Comparison of ENCODE assay signal across 9 mouse cellular contexts in genomic region chr19:5094243-5094632, GRCm38 (mm10). TPM values are rescaled to one million over a fixed set of nuclear protein-coding genes. Genes with fewer than 3 reads are reported as not detected.
A peak's percentile ranks its signal among the peaks of the same experiment; 100 is the strongest.
DNase-seq lines count a peak whose midpoint lies in the region; ATAC-seq and TF ChIP-seq lines count a peak whose summit lies in the region.
"Had no signal": no experiment of that assay in that cellular context is flagged by ENCODE, and none has a peak within 500 bp of the region (broad histone marks: within the 10 kb centered on the region; RNA-seq: fewer than 3 reads in every experiment).

No protein-coding gene starts in this region.

- peak; percentile 78 to 88 for DNase-seq in CD8-positive naive resting alpha-beta T cell, adult 2 months (ENCODE audit: low read depth in 2 of 2, low spot score in 2 of 2)
- peak; percentile 86 for DNase-seq in c-Kit-positive CD71-positive TER-119-positive erythroid progenitor cells, embryonic 14.5 days (ENCODE audit: low spot score)
- DNase-seq in heart, postnatal 10 days: peak; percentile 91 to 96
- peak; percentile 99 for DNase-seq in layer of hippocampus, adult 11-12 months (ENCODE audit: low spot score)
- DNase-seq in liver, postnatal 0 days: peak; percentile 94
- peak; percentile 99 for DNase-seq in testis, postnatal 10 days (ENCODE audit: low spot score)

- no peaks in the 10 kb centered on the region for H3K27me3 ChIP-seq in forebrain, embryonic 13.5 days
- peaks cover 22% of the 10 kb centered on the region for H3K27me3 ChIP-seq in liver, postnatal 0 days (ENCODE audit: insufficient read depth, low read length)
- no peaks in the 10 kb centered on the region for H3K27me3 ChIP-seq in neural tube, embryonic 14.5 days (ENCODE audit: control insufficient read depth, insufficient read depth, low read length)

- H3K27ac ChIP-seq in forebrain, embryonic 13.5 days: peak overlapping the region; percentile 88
- no peak overlapping the region for H3K27ac ChIP-seq in liver, postnatal 0 days (ENCODE audit: low read depth)
- peak overlapping the region; percentile 75 for H3K27ac ChIP-seq in neural tube, embryonic 14.5 days (ENCODE audit: low read depth, low read length)

- under 1% methylated on average over 21 of the region's 21 CpGs for WGBS in forebrain, embryonic 13.5 days
- WGBS in liver, postnatal 0 days (ENCODE audit: insufficient replicate concordance): under 1% methylated on average over 21 of the region's 21 CpGs
- WGBS in neural tube, embryonic 14.5 days: under 1% methylated on average over 21 of the region's 21 CpGs

- no peaks in the 10 kb centered on the region for H3K9me3 ChIP-seq in forebrain, embryonic 13.5 days (replicated peaks)
- no peaks in the 10 kb centered on the region for H3K9me3 ChIP-seq in liver, postnatal 0 days (ENCODE audit: low read length)
- H3K9me3 ChIP-seq in neural tube, embryonic 14.5 days (ENCODE audit: control insufficient read depth, low read length): no peaks in the 10 kb centered on the region

- peak; percentile 93 for TF ChIP-seq CTCF in liver, postnatal 0 days (IDR thresholded peaks at IDR 0.05; ENCODE audit: low read depth)

- peaks cover 64% of the 10 kb centered on the region for H3K4me1 ChIP-seq in forebrain, embryonic 13.5 days
- peaks cover 13% of the 10 kb centered on the region for H3K4me1 ChIP-seq in liver, postnatal 0 days (ENCODE audit: insufficient read depth)
- peaks cover 43% of the 10 kb centered on the region for H3K4me1 ChIP-seq in neural tube, embryonic 14.5 days (ENCODE audit: control insufficient read depth, insufficient read depth, low read length)

- intact Hi-C loops in heart, postnatal 10 days (cut with DNase I): loop anchor here (2.0 kb wide), 1 partner anchor 47 kb away; no protein-coding TSS in a partner anchor

- no peak for TF ChIP-seq EP300 in liver, postnatal 0 days (IDR thresholded peaks at IDR 0.05; ENCODE audit: low read depth)

- H3K4me2 ChIP-seq in forebrain, embryonic 13.5 days: peak overlapping the region; percentile 71
- no peak overlapping the region for H3K4me2 ChIP-seq in liver, postnatal 0 days (ENCODE audit: low read depth, low read length)
- peak overlapping the region; percentile 59 for H3K4me2 ChIP-seq in neural tube, embryonic 14.5 days (ENCODE audit: low read depth, low read length)

- H3K9ac ChIP-seq in forebrain, embryonic 13.5 days: peak overlapping the region; percentile 61
- no peak overlapping the region for H3K9ac ChIP-seq in liver, postnatal 0 days (replicated peaks)
- peak overlapping the region; percentile 37; the same call in 1 of the 2 replicates for H3K9ac ChIP-seq in neural tube, embryonic 14.5 days (replicated peaks; ENCODE audit: low read depth, low read length)

- ATAC-seq in forebrain, embryonic 13.5 days: peak; percentile 76
- ATAC-seq in liver, postnatal 0 days: peak; percentile 67
- peak; percentile 70 for ATAC-seq in neural tube, embryonic 14.5 days (ENCODE audit: low read depth)

- peak overlapping the region; percentile 61 for H3K4me3 ChIP-seq in forebrain, embryonic 13.5 days
- H3K4me3 ChIP-seq in liver, postnatal 0 days (ENCODE audit: low read depth, low read length): no peak overlapping the region
- peak overlapping the region; percentile 87 for H3K4me3 ChIP-seq in neural tube, embryonic 14.5 days (ENCODE audit: low read depth, low read length)
- H3K4me3 ChIP-seq: erythroblast, embryonic 14.5 days had no signal

- H3K36me3 ChIP-seq in forebrain, embryonic 13.5 days (ENCODE audit: poor library complexity, severe bottlenecking): peaks cover 40% of the 10 kb centered on the region
- H3K36me3 ChIP-seq in liver, postnatal 0 days (replicated peaks; ENCODE audit: insufficient read depth, low read length): peaks cover 10% of the 10 kb centered on the region
- peaks cover 39% of the 10 kb centered on the region for H3K36me3 ChIP-seq in neural tube, embryonic 14.5 days (ENCODE audit: control insufficient read depth, insufficient read depth, low read length)

RNA-seq across cellular contexts. Expression of gene Cnih2, which starts 4.1 kb away (rescaled TPM):
- 208 and 212 TPM in 2 replicates for polyA plus RNA-seq in forebrain, embryonic 13.5 days (2015; fragmentation: Nextera tagmentation; extraction: Ambion mirVana)
- total RNA-seq in heart, postnatal 10 days (2021): under 1 TPM; 0.57 to 0.82 TPM
- polyA plus RNA-seq in liver, postnatal 0 days (2015; fragmentation: Nextera tagmentation; extraction: Ambion mirVana): 0.15 and 0.18 TPM in 2 replicates
- 433 and 499 TPM in 2 replicates for polyA plus RNA-seq in neural tube, embryonic 14.5 days (2014; fragmentation: Nextera tagmentation; extraction: Ambion mirVana)

RNA-seq across cellular contexts. Expression of gene Yif1a, which starts 5.9 kb away (rescaled TPM):
- polyA plus RNA-seq in forebrain, embryonic 13.5 days (2015; fragmentation: Nextera tagmentation; extraction: Ambion mirVana): 62.4 and 71.4 TPM in 2 replicates
- total RNA-seq in heart, postnatal 10 days (2021): 10 to 100 TPM; 72.8 to 78.3 TPM
- 84.0 and 87.5 TPM in 2 replicates for polyA plus RNA-seq in liver, postnatal 0 days (2015; fragmentation: Nextera tagmentation; extraction: Ambion mirVana)
- polyA plus RNA-seq in neural tube, embryonic 14.5 days (2014; fragmentation: Nextera tagmentation; extraction: Ambion mirVana): 62.2 and 63.5 TPM in 2 replicates

RNA-seq across cellular contexts. Expression of gene Tmem151a, which starts 8.9 kb away (rescaled TPM):
- 2.3 and 2.8 TPM in 2 replicates for polyA plus RNA-seq in forebrain, embryonic 13.5 days (2015; fragmentation: Nextera tagmentation; extraction: Ambion mirVana)
- total RNA-seq in heart, postnatal 10 days (2021): 1 to 10 TPM; 3.3 to 3.5 TPM
- polyA plus RNA-seq in liver, postnatal 0 days (2015; fragmentation: Nextera tagmentation; extraction: Ambion mirVana): 0.79 and 0.96 TPM in 2 replicates
- 19.8 and 23.7 TPM in 2 replicates for polyA plus RNA-seq in neural tube, embryonic 14.5 days (2014; fragmentation: Nextera tagmentation; extraction: Ambion mirVana)
- polyA plus RNA-seq: erythroblast, embryonic 14.5 days had no signal

RNA-seq across cellular contexts. Expression of gene Rab1b, which starts 12.6 kb away (rescaled TPM):
- 235 and 252 TPM in 2 replicates for polyA plus RNA-seq in forebrain, embryonic 13.5 days (2015; fragmentation: Nextera tagmentation; extraction: Ambion mirVana)
- 100 to 1,000 TPM; 193 to 204 TPM for total RNA-seq in heart, postnatal 10 days (2021)
- polyA plus RNA-seq in liver, postnatal 0 days (2015; fragmentation: Nextera tagmentation; extraction: Ambion mirVana): 86.0 and 90.6 TPM in 2 replicates
- polyA plus RNA-seq in neural tube, embryonic 14.5 days (2014; fragmentation: Nextera tagmentation; extraction: Ambion mirVana): 199 and 222 TPM in 2 replicates

RNA-seq across cellular contexts. Expression of gene Klc2, which starts 24.1 kb away (rescaled TPM):
- 41.1 and 43.6 TPM in 2 replicates for polyA plus RNA-seq in forebrain, embryonic 13.5 days (2015; fragmentation: Nextera tagmentation; extraction: Ambion mirVana)
- 10 to 100 TPM; 38.8 to 42.8 TPM for total RNA-seq in heart, postnatal 10 days (2021)
- 1.3 and 1.5 TPM in 2 replicates for polyA plus RNA-seq in liver, postnatal 0 days (2015; fragmentation: Nextera tagmentation; extraction: Ambion mirVana)
- 84.6 and 91.9 TPM in 2 replicates for polyA plus RNA-seq in neural tube, embryonic 14.5 days (2014; fragmentation: Nextera tagmentation; extraction: Ambion mirVana)

Comparison
In these comparisons a context has a peak if more than half of its experiments do, and no peak if none do; other contexts are left out.
1. RNA of gene Cnih2, which starts 4.1 kb away (polyA plus RNA-seq): 433 to 499 TPM in neural tube, embryonic 14.5 days and 208 to 212 TPM in forebrain, embryonic 13.5 days; 0.15 to 0.18 TPM in liver, postnatal 0 days; every median in the first group is over 100 times any median in the second.
2. Peak in every context shown above with its lines, with median percentiles within 50 percentile points of each other: DNase-seq and ATAC-seq.